Mouse (Mus musculus) G1E (cell line): ENCODE data around the gene Il34.

Experiments used
- CTCF ChIP-seq: IDR thresholded peaks from 2 replicates; pipeline ENCODE4 v1.5.1; 2012; ENCODE audit warnings: low read depth, low read length, inconsistent platforms, mixed read lengths
- GATA1 ChIP-seq: IDR thresholded peaks from 2 replicates; pipeline ENCODE4 v1.6.1; 2012; ENCODE audit warnings: borderline replicate concordance, low read length, inconsistent platforms, mixed read lengths
- GATA2 ChIP-seq: IDR thresholded peaks from 2 replicates; pipeline ENCODE4 v1.6.1; 2012; ENCODE audit warnings: low read depth, low read length, inconsistent platforms, borderline replicate concordance
- TAL1 ChIP-seq: conservative IDR thresholded peaks from 2 replicates; pipeline ENCODE4 v1.6.1; 2012; ENCODE audit warnings: low read depth, low read length, inconsistent platforms, mixed read lengths

- TF ChIP-seq GATA1 (no peak), CTCF (no peak), GATA2 (no peak), TAL1 (no peak)
Measured at GRCm38 (mm10) chr8:110828511-110828910, 22.8 kb upstream of the Il34 start.
